Comparison of ENCODE assay signal across 23 mouse cellular contexts in genomic region chr3:66685136-66685535, GRCm38 (mm10).
"Had no signal": no experiment of that assay in that cellular context is flagged by ENCODE, and none has a peak within 500 bp of the region (broad histone marks: within the 10 kb centered on the region; RNA-seq: fewer than 3 reads in every experiment).

No protein-coding gene starts in this region.

- DNase-seq: liver, embryonic 13.5 days; liver, postnatal 0 days; lung, adult 2 months; lung, postnatal 14 days; lung, postnatal 36 days; retina, postnatal 1 day; right cerebral cortex, adult 18-20 months; right cerebral cortex, postnatal 25 days; right cerebral cortex, postnatal 4 days; spleen, adult 18-20 months; thymus, adult 18-20 months; thymus, postnatal 14 days; thymus, postnatal 4 days had no signal

- ATAC-seq: liver, postnatal 0 days; lung, postnatal 0 days had no signal

- H3K27ac ChIP-seq: liver, embryonic 13.5 days; liver, embryonic 15.5 days; lung, embryonic 15.5 days; macrophage; midbrain, embryonic 10.5 days; neural tube, embryonic 12.5 days had no signal

- H3K36me3 ChIP-seq: liver, embryonic 13.5 days; liver, embryonic 15.5 days; lung, embryonic 15.5 days; midbrain, embryonic 10.5 days; midbrain, embryonic 13.5 days; midbrain, embryonic 15.5 days; neural tube, embryonic 12.5 days had no signal

- H3K4me3 ChIP-seq: liver, embryonic 13.5 days; liver, embryonic 15.5 days; lung, embryonic 15.5 days; megakaryocyte, embryonic 14.5 days; midbrain, embryonic 10.5 days; midbrain, embryonic 13.5 days; midbrain, embryonic 15.5 days; myocyte; neural tube, embryonic 12.5 days had no signal

- H3K4me1 ChIP-seq: liver, embryonic 13.5 days; liver, embryonic 15.5 days; lung, embryonic 15.5 days; megakaryocyte, embryonic 14.5 days; midbrain, embryonic 10.5 days had no signal

- H3K9ac ChIP-seq: liver, embryonic 13.5 days; liver, embryonic 15.5 days; liver, postnatal 0 days; lung, embryonic 15.5 days; midbrain, embryonic 13.5 days; midbrain, embryonic 15.5 days; neural tube, embryonic 12.5 days had no signal

- H3K4me2 ChIP-seq: liver, embryonic 13.5 days; liver, embryonic 15.5 days; lung, embryonic 15.5 days; midbrain, embryonic 13.5 days; midbrain, embryonic 15.5 days; neural tube, embryonic 12.5 days had no signal

- H3K27me3 ChIP-seq: liver, embryonic 13.5 days; liver, embryonic 15.5 days; lung, embryonic 15.5 days; midbrain, embryonic 13.5 days; midbrain, embryonic 15.5 days; neural tube, embryonic 12.5 days had no signal

- H3K9me3 ChIP-seq: liver, embryonic 13.5 days; liver, embryonic 15.5 days; lung, embryonic 15.5 days; midbrain, embryonic 10.5 days; midbrain, embryonic 15.5 days; neural tube, embryonic 12.5 days had no signal
